Mouse (Mus musculus) ES-E14 (cell line): Measurements from ENCODE around the gene Ppp2r5a.

Source experiments
- CHD2 ChIP-seq: IDR thresholded peaks from 2 replicates; pipeline ENCODE4 v1.6.1; 2014; ENCODE audit warnings: mild to moderate bottlenecking, low read depth, low read length, inconsistent platforms
- MAFK ChIP-seq: IDR thresholded peaks from 2 replicates; pipeline ENCODE4 v1.6.1; 2014; ENCODE audit warnings: mild to moderate bottlenecking, low read depth, low read length, inconsistent platforms; ENCODE audit not compliant: insufficient read depth
- ZNF384 ChIP-seq: IDR thresholded peaks from 2 replicates; pipeline ENCODE4 v1.6.1; 2012; ENCODE audit warnings: low read depth, low read length, inconsistent platforms

GRCm38 (mm10) chr1:191449537-191449936 is 46.5 kb upstream of the Ppp2r5a start:
- TF ChIP-seq ZNF384 (no peak), CHD2 (no peak), MAFK (no peak)
